Mouse (Mus musculus) embryonic facial prominence, embryonic 14.5 days (tissue): ENCODE measurements around the gene Thra. TPM values are rescaled to one million over a fixed set of nuclear protein-coding genes. Genes with fewer than 3 reads are reported as not detected.

ENCODE experiments used
- ATAC-seq: fragments of 200-750 bp; cut with Nextera tagmentation; 2 replicates; pipeline ENCODE4 v1.8.0; 2017; ENCODE audit warnings: low read depth, moderate number of reproducible peaks, moderate TSS enrichment
- DNase-seq: peaks from one replicate; pipeline ENCODE4 v3.0.0-alpha.2; 2015; ENCODE audit warnings: low spot score
- H3K27ac ChIP-seq: fragments of 300-500 bp; sonication (generic); replicated peaks from 2 replicates; pipeline ENCODE4 v1.5.1; 2014; ENCODE audit warnings: low read depth, mild to moderate bottlenecking, low read length, moderate library complexity
- H3K27me3 ChIP-seq: fragments of 300-500 bp; sonication (generic); replicated peaks from 2 replicates; pipeline ENCODE4 v1.6.1; 2014; ENCODE audit warnings: low read length; ENCODE audit not compliant: control insufficient read depth, insufficient read depth
- H3K36me3 ChIP-seq: fragments of 300-500 bp; sonication (generic); 2 replicates; pipeline ENCODE4 v1.6.1; 2014; ENCODE audit warnings: low read length, mixed read lengths; ENCODE audit not compliant: control insufficient read depth, insufficient read depth
- H3K4me1 ChIP-seq: fragments of 300-500 bp; sonication (generic); 2 replicates; pipeline ENCODE4 v1.6.1; 2014; ENCODE audit warnings: antibody characterized with exemption, low read length; ENCODE audit not compliant: control insufficient read depth, insufficient read depth
- H3K4me2 ChIP-seq: fragments of 300-500 bp; sonication (generic); 2 replicates; pipeline ENCODE4 v1.6.1; 2014; ENCODE audit warnings: low read depth, mild to moderate bottlenecking, low read length, moderate library complexity, mixed read lengths
- H3K4me3 ChIP-seq: fragments of 300-500 bp; sonication (generic); 2 replicates; pipeline ENCODE4 v1.5.1; 2014; ENCODE audit warnings: low read depth, mild to moderate bottlenecking, low read length
- H3K9ac ChIP-seq: fragments of 300-500 bp; sonication (generic); 2 replicates; pipeline ENCODE4 v1.6.1; 2014; ENCODE audit warnings: low read depth, mild to moderate bottlenecking, low read length, moderate library complexity, mixed read lengths
- H3K9me3 ChIP-seq: fragments of 300-500 bp; sonication (generic); 2 replicates; pipeline ENCODE4 v1.6.1; 2016; ENCODE audit warnings: low read length; ENCODE audit not compliant: control insufficient read depth
- WGBS: fragments of 180-500 bp; shearing (Covaris S2); extraction: QIAGEN DNeasy Blood & Tissue Kit; methylation state at CpG from one replicate; pipeline ENCODE4 v1.1.7; 2014; 5-methylcytosine and 5-hydroxymethylcytosine counted together
- polyA plus RNA-seq: library from polyadenylated mRNA; unstranded; fragments of >200 nt; fragmentation: Nextera tagmentation; extraction: Ambion mirVana; gene quantifications from 2 replicates; pipeline ENCODE4 v1.2.1, GENCODE M21; 2014

Thra gene
- polyA plus RNA-seq, 1 experiment from 2014 or later = 62.2 TPM

- no peaks in the 10 kb centered on the region for H3K36me3 ChIP-seq
- peaks cover 39% of the 10 kb centered on the region for H3K4me1 ChIP-seq
- DNase-seq (no peak), ATAC-seq (no peak)
- WGBS = 1% methylated on average over 24 of the region's 25 CpGs
- H3K4me3 ChIP-seq = peak overlapping the region; percentile 50
- peak overlapping the region; percentile 88 for H3K4me2 ChIP-seq
- H3K9me3 ChIP-seq = no peaks in the 10 kb centered on the region
- H3K27ac ChIP-seq = peak overlapping the region; percentile 78
- peak overlapping the region; percentile 73 for H3K9ac ChIP-seq
- H3K27me3 ChIP-seq = no peaks in the 10 kb centered on the region
These were observed 48.9 kb downstream of the Thra start for GRCm38 (mm10) chr11:98789219-98789807.

GRCm38 (mm10) chr11:98789824-98790223, 49.4 kb downstream of the Thra start:
- DNase-seq (no peak), ATAC-seq (no peak)
- Histone ChIP-seq H3K9ac (peak overlapping the region; percentile 73; the same call in 1 of the 2 replicates), H3K4me1 (peaks cover 35% of the 10 kb centered on the region), H3K4me3 (peak overlapping the region; percentile 50), H3K36me3 (no peaks in the 10 kb centered on the region), H3K9me3 (no peaks in the 10 kb centered on the region), H3K4me2 (peak overlapping the region; percentile 88), H3K27ac (no peak overlapping the region), H3K27me3 (no peaks in the 10 kb centered on the region)
- WGBS = 36% methylated on average over 5 of the region's 5 CpGs

GRCm38 (mm10) chr11:98790631-98791205, 50.3 kb downstream of the Thra start:
- Histone ChIP-seq H3K27me3 (no peaks in the 10 kb centered on the region), H3K4me1 (peaks cover 26% of the 10 kb centered on the region), H3K27ac (no peak overlapping the region), H3K4me2 (no peak overlapping the region), H3K9me3 (no peaks in the 10 kb centered on the region), H3K4me3 (no peak overlapping the region), H3K36me3 (no peaks in the 10 kb centered on the region), H3K9ac (no peak overlapping the region)
- WGBS = 81% methylated on average over 5 of the region's 5 CpGs
- ATAC-seq (no peak), DNase-seq (no peak)

GRCm38 (mm10) chr11:98791448-98791847, 51.0 kb downstream of the Thra start:
- 83% methylated on average over 1 of the region's 1 CpGs for WGBS
- Histone ChIP-seq H3K9ac (no peak overlapping the region), H3K4me2 (no peak overlapping the region), H3K27ac (no peak overlapping the region), H3K27me3 (no peaks in the 10 kb centered on the region), H3K4me3 (no peak overlapping the region), H3K36me3 (no peaks in the 10 kb centered on the region), H3K4me1 (peaks cover 19% of the 10 kb centered on the region), H3K9me3 (no peaks in the 10 kb centered on the region)
- DNase-seq (no peak), ATAC-seq (no peak)

GRCm38 (mm10) chr11:98792081-98792480, 51.6 kb downstream of the Thra start:
- Histone ChIP-seq H3K36me3 (no peaks in the 10 kb centered on the region), H3K4me2 (no peak overlapping the region), H3K27ac (no peak overlapping the region), H3K27me3 (no peaks in the 10 kb centered on the region), H3K9me3 (no peaks in the 10 kb centered on the region), H3K9ac (no peak overlapping the region), H3K4me1 (peaks cover 16% of the 10 kb centered on the region), H3K4me3 (no peak overlapping the region)
- WGBS = 20% methylated on average over 4 of the region's 4 CpGs
- ATAC-seq (no peak), DNase-seq (no peak)

GRCm38 (mm10) chr11:98794469-98795014, 54.1 kb downstream of the Thra start:
- Histone ChIP-seq H3K36me3 (peaks cover 18% of the 10 kb centered on the region), H3K27me3 (no peaks in the 10 kb centered on the region), H3K27ac (peak overlapping the region; percentile 100), H3K4me1 (peaks cover 25% of the 10 kb centered on the region), H3K4me2 (peak overlapping the region; percentile 88), H3K9ac (peak overlapping the region; percentile 99), H3K9me3 (no peaks in the 10 kb centered on the region), H3K4me3 (peak overlapping the region; percentile 99)
- DNase-seq (peak; percentile 86), ATAC-seq (peak; percentile 71)
- WGBS = 0% methylated on average over 25 of the region's 30 CpGs

GRCm38 (mm10) chr11:98795015-98795713, 54.7 kb downstream of the Thra start, which contains the start of gene Msl1:
Gene Msl1, plus strand, starts transcription at chr11:98795516.
- DNase-seq = peak; percentile 93
- H3K9me3 ChIP-seq = no peaks in the 10 kb centered on the region
- peak within 1 kb of the TSS; percentile 100 for H3K27ac ChIP-seq
- H3K4me2 ChIP-seq = peak within 1 kb of the TSS; percentile 88
- no peaks in the 10 kb centered on the region for H3K27me3 ChIP-seq
- peak; percentile 79 for ATAC-seq
- WGBS = under 1% methylated on average over 30 of the region's 89 CpGs
- H3K4me3 ChIP-seq = peak within 1 kb of the TSS; percentile 99
- peaks cover 25% of the 10 kb centered on the region for H3K4me1 ChIP-seq
- peak within 1 kb of the TSS; percentile 99 for H3K9ac ChIP-seq
- H3K36me3 ChIP-seq = peaks cover 25% of the 10 kb centered on the region

GRCm38 (mm10) chr11:98795714-98796514, 55.5 kb downstream of the Thra start:
- ATAC-seq (peak; percentile 28), DNase-seq (no peak)
- Histone ChIP-seq H3K27ac (peak overlapping the region; percentile 100), H3K4me2 (peak overlapping the region; percentile 88), H3K9me3 (no peaks in the 10 kb centered on the region), H3K36me3 (peaks cover 32% of the 10 kb centered on the region), H3K4me3 (peak overlapping the region; percentile 99), H3K4me1 (peaks cover 25% of the 10 kb centered on the region), H3K9ac (peak overlapping the region; percentile 99), H3K27me3 (no peaks in the 10 kb centered on the region)
- WGBS = 0% methylated on average over 5 of the region's 74 CpGs
